17 mouse cellular contexts compared by ENCODE assay signal in genomic region chr5:51479456-51479855, GRCm38 (mm10).
A peak's percentile ranks its signal among the peaks of the same experiment; 100 is the strongest.
DNase-seq lines count a peak whose midpoint lies in the region; ATAC-seq and TF ChIP-seq lines count a peak whose summit lies in the region.
"Had no signal": no experiment of that assay in that cellular context is flagged by ENCODE, and none has a peak within 500 bp of the region (broad histone marks: within the 10 kb centered on the region; RNA-seq: fewer than 3 reads in every experiment).

No protein-coding gene starts in this region.

- no peak overlapping the region for H3K27ac ChIP-seq in embryonic facial prominence, embryonic 14.5 days (replicated peaks; ENCODE audit: low read depth, low read length)
- H3K27ac ChIP-seq in embryonic facial prominence, embryonic 10.5 days (replicated peaks), result no peak overlapping the region
- H3K27ac ChIP-seq in heart, embryonic 16.5 days (ENCODE audit: low read length), result peak overlapping the region; percentile 51
- H3K27ac ChIP-seq in lung, embryonic 14.5 days (ENCODE audit: low read depth), result no peak overlapping the region
- peak overlapping the region; percentile 41; the same call in 1 of the 2 replicates for H3K27ac ChIP-seq in limb, embryonic 12.5 days
- H3K27ac ChIP-seq: forebrain, embryonic 13.5 days; hindbrain, embryonic 10.5 days; left cerebral cortex, adult 2 months had no signal

- DNase-seq in embryonic facial prominence, embryonic 14.5 days (ENCODE audit: low spot score), result peak; percentile 19
- DNase-seq in embryonic facial prominence, embryonic 10.5 days (ENCODE audit: low spot score), result no peak
- no peak for DNase-seq in heart, adult 11 months
- DNase-seq in lung, embryonic 14.5 days, result peak; percentile 38
- DNase-seq in lung, postnatal 10 days, result no peak
- no peak for DNase-seq in right cerebral cortex, postnatal 4 days
- DNase-seq: adrenal gland, postnatal 25 days; cerebellum, adult 2 months; gastrocnemius, postnatal 25 days; lung, postnatal 36 days; right cerebral cortex, postnatal 14 days had no signal

- no peak for TF ChIP-seq CTCF in lung, embryonic 14.5 days (IDR thresholded peaks at IDR 0.05; ENCODE audit: low read depth)

- H3K9ac ChIP-seq in embryonic facial prominence, embryonic 14.5 days (ENCODE audit: low read depth, low read length), result no peak overlapping the region
- no peak overlapping the region for H3K9ac ChIP-seq in heart, embryonic 16.5 days (ENCODE audit: low read length)
- H3K9ac ChIP-seq in lung, embryonic 14.5 days, result no peak overlapping the region
- H3K9ac ChIP-seq in limb, embryonic 12.5 days (replicated peaks), result no peak overlapping the region
- H3K9ac ChIP-seq: forebrain, embryonic 13.5 days had no signal

- no peak for ATAC-seq in embryonic facial prominence, embryonic 14.5 days (ENCODE audit: low read depth)
- peak; percentile 54 for ATAC-seq in heart, embryonic 16.5 days (replicated peaks; ENCODE audit: extremely low read depth, insufficient read depth, low FRiP score)
- ATAC-seq in lung, embryonic 14.5 days (ENCODE audit: insufficient read depth), result no peak
- ATAC-seq in limb, embryonic 12.5 days (ENCODE audit: insufficient number of reproducible peaks, insufficient read depth, low FRiP score, low TSS enrichment, low read depth), result no peak
- ATAC-seq: forebrain, embryonic 13.5 days had no signal

- H3K9me3 ChIP-seq in embryonic facial prominence, embryonic 14.5 days (ENCODE audit: control insufficient read depth, low read length), result no peaks in the 10 kb centered on the region
- no peaks in the 10 kb centered on the region for H3K9me3 ChIP-seq in embryonic facial prominence, embryonic 10.5 days
- H3K9me3 ChIP-seq in heart, embryonic 16.5 days (replicated peaks; ENCODE audit: control insufficient read depth, low read length), result no peaks in the 10 kb centered on the region
- H3K9me3 ChIP-seq in lung, embryonic 14.5 days (ENCODE audit: low read depth, low read length), result no peaks in the 10 kb centered on the region
- H3K9me3 ChIP-seq in limb, embryonic 12.5 days, result no peaks in the 10 kb centered on the region
- H3K9me3 ChIP-seq: forebrain, embryonic 13.5 days; hindbrain, embryonic 10.5 days had no signal

- 75% methylated on average over 2 of the region's 2 CpGs for WGBS in embryonic facial prominence, embryonic 14.5 days
- 81% methylated on average over 2 of the region's 2 CpGs for WGBS in embryonic facial prominence, embryonic 10.5 days
- 28% methylated on average over 2 of the region's 2 CpGs for WGBS in heart, embryonic 16.5 days
- WGBS in lung, embryonic 14.5 days, result 37% methylated on average over 2 of the region's 2 CpGs
- WGBS in limb, embryonic 12.5 days, result 67% methylated on average over 2 of the region's 2 CpGs

- H3K27me3 ChIP-seq in embryonic facial prominence, embryonic 14.5 days (replicated peaks; ENCODE audit: control insufficient read depth, insufficient read depth, low read length), result no peaks in the 10 kb centered on the region
- no peaks in the 10 kb centered on the region for H3K27me3 ChIP-seq in embryonic facial prominence, embryonic 10.5 days (replicated peaks; ENCODE audit: low read depth, poor library complexity, severe bottlenecking)
- H3K27me3 ChIP-seq in heart, embryonic 16.5 days (ENCODE audit: control insufficient read depth, insufficient read depth, low read length), result no peaks in the 10 kb centered on the region
- no peaks in the 10 kb centered on the region for H3K27me3 ChIP-seq in lung, embryonic 14.5 days (ENCODE audit: insufficient read depth, low read length)
- H3K27me3 ChIP-seq in limb, embryonic 12.5 days, result no peaks in the 10 kb centered on the region
- H3K27me3 ChIP-seq: CH12.LX; forebrain, embryonic 13.5 days had no signal

- H3K4me3 ChIP-seq in embryonic facial prominence, embryonic 14.5 days (ENCODE audit: low read depth, low read length), result no peak overlapping the region
- H3K4me3 ChIP-seq in embryonic facial prominence, embryonic 10.5 days, result no peak overlapping the region
- no peak overlapping the region for H3K4me3 ChIP-seq in heart, embryonic 16.5 days (ENCODE audit: low read length)
- no peak overlapping the region for H3K4me3 ChIP-seq in lung, embryonic 14.5 days (ENCODE audit: low read depth, low read length)
- H3K4me3 ChIP-seq in limb, embryonic 12.5 days (replicated peaks), result no peak overlapping the region
- H3K4me3 ChIP-seq: forebrain, embryonic 13.5 days; hindbrain, embryonic 10.5 days; left cerebral cortex, adult 2 months had no signal

- no peak overlapping the region for H3K4me2 ChIP-seq in embryonic facial prominence, embryonic 14.5 days (ENCODE audit: low read depth, low read length)
- no peak overlapping the region for H3K4me2 ChIP-seq in heart, embryonic 16.5 days (ENCODE audit: low read depth, low read length)
- no peak overlapping the region for H3K4me2 ChIP-seq in lung, embryonic 14.5 days
- H3K4me2 ChIP-seq in limb, embryonic 12.5 days, result no peak overlapping the region
- H3K4me2 ChIP-seq: forebrain, embryonic 13.5 days had no signal

- 0 out of 2 replicates have a peak, but pooled peaks cover 10% of the 10 kb centered on the region for H3K4me1 ChIP-seq in embryonic facial prominence, embryonic 14.5 days (ENCODE audit: control insufficient read depth, insufficient read depth, low read length)
- H3K4me1 ChIP-seq in embryonic facial prominence, embryonic 10.5 days, result peaks cover 15% of the 10 kb centered on the region
- H3K4me1 ChIP-seq in heart, embryonic 16.5 days (ENCODE audit: control insufficient read depth, insufficient read depth, low read length), result peaks cover 29% of the 10 kb centered on the region
- peaks cover 4% of the 10 kb centered on the region; the same call in 1 of the 2 replicates for H3K4me1 ChIP-seq in lung, embryonic 14.5 days (ENCODE audit: insufficient read depth)
- H3K4me1 ChIP-seq in limb, embryonic 12.5 days (replicated peaks), result peaks cover 14% of the 10 kb centered on the region

- H3K36me3 ChIP-seq in embryonic facial prominence, embryonic 14.5 days (ENCODE audit: control insufficient read depth, insufficient read depth, low read length), result no peaks in the 10 kb centered on the region
- H3K36me3 ChIP-seq in embryonic facial prominence, embryonic 10.5 days (replicated peaks), result no peaks in the 10 kb centered on the region
- H3K36me3 ChIP-seq in heart, embryonic 16.5 days (ENCODE audit: control insufficient read depth, insufficient read depth), result no peaks in the 10 kb centered on the region
- H3K36me3 ChIP-seq in lung, embryonic 14.5 days (ENCODE audit: insufficient read depth), result no peaks in the 10 kb centered on the region
- H3K36me3 ChIP-seq in limb, embryonic 12.5 days, result no peaks in the 10 kb centered on the region
- H3K36me3 ChIP-seq: hindbrain, embryonic 10.5 days had no signal

Comparison
In these comparisons a context has a peak if more than half of its experiments do, and no peak if none do; other contexts are left out.
1. DNase-seq: peak in embryonic facial prominence, embryonic 14.5 days (single experiment) and lung, embryonic 14.5 days (single experiment); none in embryonic facial prominence, embryonic 10.5 days (single experiment), heart, adult 11 months (single experiment), lung, postnatal 10 days (single experiment) and right cerebral cortex, postnatal 4 days (single experiment).
2. H3K27ac ChIP-seq: peak in heart, embryonic 16.5 days (single experiment) and limb, embryonic 12.5 days (single experiment); none in embryonic facial prominence, embryonic 14.5 days (single experiment), embryonic facial prominence, embryonic 10.5 days (single experiment) and lung, embryonic 14.5 days (single experiment).